Mouse (Mus musculus) heart, adult 2 months (tissue): ENCODE measurements around the gene Nrp2. TPM values are rescaled to one million over a fixed set of nuclear protein-coding genes. Genes with fewer than 3 reads are reported as not detected.

Experiments
- DNase-seq, 2 experiments: peaks; one replicate each; pipeline ENCODE4 v3.0.0; 2021
- H3K27ac ChIP-seq: fragments of 200-600 bp; 2 replicates; pipeline ENCODE4 v1.8.1; 2022
- H3K27me3 ChIP-seq: fragments of 200-500 bp; 2 replicates; pipeline ENCODE4 v1.6.1; 2012; ENCODE audit warnings: mild to moderate bottlenecking, low read length, inconsistent platforms, mixed read lengths; ENCODE audit not compliant: control insufficient read depth, insufficient read depth
- H3K36me3 ChIP-seq: fragments of 200-500 bp; 2 replicates; pipeline ENCODE4 v1.6.1; 2012; ENCODE audit warnings: low read length, inconsistent platforms; ENCODE audit not compliant: control insufficient read depth, insufficient read depth
- H3K4me1 ChIP-seq: fragments of 200-500 bp; 2 replicates; pipeline ENCODE4 v1.6.1; 2011; ENCODE audit warnings: low read length; ENCODE audit not compliant: control insufficient read depth, insufficient read depth
- H3K4me3 ChIP-seq: fragments of 200-600 bp; 2 replicates; pipeline ENCODE4 v1.8.1; 2022
- H3K79me2 ChIP-seq: fragments of 200-500 bp; replicated peaks from 2 replicates; pipeline ENCODE4 v1.6.1; 2012; ENCODE audit warnings: mild to moderate bottlenecking, inconsistent platforms, low read length, moderate library complexity, mixed read lengths; ENCODE audit not compliant: control insufficient read depth, insufficient read depth
- H3K9ac ChIP-seq: fragments of 200-500 bp; 2 replicates; pipeline ENCODE4 v1.6.1; 2012; ENCODE audit warnings: low read depth, mild to moderate bottlenecking, control low read depth, inconsistent platforms, low read length, mixed read lengths
- CTCF ChIP-seq: fragments of 200-600 bp; IDR thresholded peaks from 2 replicates; pipeline ENCODE4 v1.8.1; 2022; ENCODE audit warnings: antibody characterized with exemption, mild to moderate bottlenecking, moderate library complexity
- EP300 ChIP-seq: fragments of 200-500 bp; IDR thresholded peaks from 2 replicates; pipeline ENCODE4 v1.6.1; 2011; ENCODE audit warnings: low read depth, low read length, control low read depth; ENCODE audit not compliant: insufficient read depth
- POLR2A ChIP-seq: fragments of 200-500 bp; IDR thresholded peaks from 2 replicates; pipeline ENCODE4 v1.6.1; 2011; ENCODE audit warnings: mild to moderate bottlenecking, low read depth, low read length, control low read depth; ENCODE audit not compliant: insufficient read depth
- WGBS: fragments of 180-500 bp; shearing (Covaris S2); methylation state at CpG from one replicate; pipeline ENCODE4 v1.1.7; 2018; 5-methylcytosine and 5-hydroxymethylcytosine counted together
- intact Hi-C: fragments of 180-260 bp; cut with DNase I; formaldehyde crosslinking; loops from one replicate; pipeline ENCODE4 v1.15.1; 2025
- polyA plus RNA-seq: library from polyadenylated mRNA; depleted of rRNA; stranded (reverse); fragments of >200 nt; gene quantifications from 2 replicates; pipeline ENCODE4 v1.2.3, GENCODE M21; 2012
- total RNA-seq, 2 experiments: library from RNA; stranded (reverse); gene quantifications; 2 replicates each; pipeline ENCODE4 v1.2.3; 2021

Nrp2 gene
- total and polyA plus RNA-seq, 3 experiments = 15.6 to 29.6 (median 20.7) TPM

DNA sequence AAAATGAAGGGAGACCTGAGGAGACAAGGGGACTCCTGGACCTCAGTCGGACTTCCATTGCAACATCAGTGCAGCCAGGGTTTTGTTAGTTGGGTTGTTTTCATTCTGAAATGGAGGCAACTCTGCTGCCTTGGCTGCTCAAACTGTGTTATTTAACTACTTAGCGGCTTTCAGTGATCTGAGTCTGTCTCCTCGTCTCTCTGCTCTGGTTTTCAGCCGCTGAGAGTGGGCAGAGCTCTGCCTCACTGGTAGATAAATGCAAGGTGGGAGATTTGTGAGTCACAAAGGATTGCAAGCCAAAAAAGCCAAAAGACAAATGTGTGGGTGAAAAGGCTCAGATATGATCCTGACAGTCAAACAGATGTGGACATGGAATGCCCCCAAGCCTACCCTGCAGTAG lies 105.3 kb downstream of the Nrp2 start:
- Histone ChIP-seq H3K36me3 (no peaks in the 10 kb centered on the region), H3K9ac (no peak overlapping the region), H3K27ac (no peak overlapping the region), H3K4me1 (no peaks in the 10 kb centered on the region; the same call in 1 of the 2 replicates), H3K79me2 (no peaks in the 10 kb centered on the region), H3K4me3 (no peak overlapping the region), H3K27me3 (no peaks in the 10 kb centered on the region)
- intact Hi-C loops = no loop called here
- DNase-seq = no peak
- WGBS = 84% methylated on average over 4 of the region's 4 CpGs
- no peak for TF ChIP-seq EP300
- no peak for TF ChIP-seq POLR2A

DNA sequence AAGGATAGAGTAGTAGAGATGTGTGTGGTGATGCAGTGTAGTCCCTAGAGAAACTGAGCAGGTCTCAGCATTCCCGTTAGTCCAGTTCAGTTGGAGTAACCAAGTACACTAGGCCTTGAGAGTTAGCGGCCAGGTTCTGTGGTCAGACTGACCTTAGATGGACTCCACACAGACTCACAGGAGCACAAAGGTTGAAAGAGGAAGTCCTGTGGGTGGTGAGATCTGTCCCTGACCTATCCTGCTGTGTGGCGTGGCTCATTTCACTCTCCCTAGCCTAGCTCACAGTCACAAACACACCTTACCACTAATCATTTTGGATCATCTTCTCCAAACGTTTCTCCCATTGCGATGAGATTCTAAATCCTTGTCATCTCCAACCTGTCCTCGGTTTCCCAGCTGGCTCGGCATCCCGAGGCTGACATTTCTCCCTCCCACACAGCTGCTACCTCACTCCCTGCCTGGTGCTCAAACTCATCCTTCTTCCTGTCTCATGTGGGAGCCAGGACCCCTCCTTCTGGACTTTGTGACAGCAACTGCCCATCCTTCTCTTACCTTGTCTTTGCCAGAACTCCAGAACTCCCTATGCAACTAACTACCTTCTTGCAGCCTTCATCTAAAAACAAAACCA lies 106.6 kb downstream of the Nrp2 start:
- no peaks in the 10 kb centered on the region; the same call in 1 of the 2 replicates for H3K4me1 ChIP-seq
- no peak overlapping the region for H3K27ac ChIP-seq
- no peaks in the 10 kb centered on the region for H3K79me2 ChIP-seq
- H3K36me3 ChIP-seq = no peaks in the 10 kb centered on the region
- intact Hi-C loops = no loop called here
- H3K4me3 ChIP-seq = no peak overlapping the region
- WGBS = 83% methylated on average over 8 of the region's 8 CpGs
- no peak for TF ChIP-seq EP300
- DNase-seq = no peak
- no peaks in the 10 kb centered on the region for H3K27me3 ChIP-seq
- no peak overlapping the region for H3K9ac ChIP-seq

DNA sequence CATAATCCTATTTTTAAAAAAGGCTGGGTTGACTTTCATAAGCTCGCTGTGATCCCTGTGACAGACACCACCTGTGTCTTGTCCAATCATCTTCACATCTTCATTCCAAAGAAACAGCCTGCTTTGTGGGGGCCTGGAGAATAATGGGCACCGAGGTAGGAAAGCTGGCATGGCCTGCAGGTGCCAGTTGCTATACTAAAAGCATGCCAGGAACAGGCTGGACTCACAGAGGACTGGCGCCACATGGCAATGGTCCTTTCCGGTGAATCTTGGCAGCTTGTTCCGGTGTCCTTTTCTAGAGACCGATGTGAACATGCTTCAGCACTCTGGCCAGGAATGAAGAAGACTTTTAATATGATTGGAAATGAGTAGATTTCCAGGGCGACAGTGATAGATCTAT lies 108.1 kb downstream of the Nrp2 start:
- no peaks in the 10 kb centered on the region for H3K79me2 ChIP-seq
- intact Hi-C loops = no loop called here
- DNase-seq = no peak
- no peak overlapping the region for H3K27ac ChIP-seq
- H3K27me3 ChIP-seq = no peaks in the 10 kb centered on the region
- no peaks in the 10 kb centered on the region for H3K36me3 ChIP-seq
- TF ChIP-seq CTCF = no peak
- TF ChIP-seq POLR2A = no peak
- TF ChIP-seq EP300 = no peak
- 89% methylated on average over 7 of the region's 7 CpGs for WGBS
- H3K4me3 ChIP-seq = no peak overlapping the region
- H3K9ac ChIP-seq = no peak overlapping the region
- H3K4me1 ChIP-seq = no peaks in the 10 kb centered on the region; the same call in 1 of the 2 replicates

DNA sequence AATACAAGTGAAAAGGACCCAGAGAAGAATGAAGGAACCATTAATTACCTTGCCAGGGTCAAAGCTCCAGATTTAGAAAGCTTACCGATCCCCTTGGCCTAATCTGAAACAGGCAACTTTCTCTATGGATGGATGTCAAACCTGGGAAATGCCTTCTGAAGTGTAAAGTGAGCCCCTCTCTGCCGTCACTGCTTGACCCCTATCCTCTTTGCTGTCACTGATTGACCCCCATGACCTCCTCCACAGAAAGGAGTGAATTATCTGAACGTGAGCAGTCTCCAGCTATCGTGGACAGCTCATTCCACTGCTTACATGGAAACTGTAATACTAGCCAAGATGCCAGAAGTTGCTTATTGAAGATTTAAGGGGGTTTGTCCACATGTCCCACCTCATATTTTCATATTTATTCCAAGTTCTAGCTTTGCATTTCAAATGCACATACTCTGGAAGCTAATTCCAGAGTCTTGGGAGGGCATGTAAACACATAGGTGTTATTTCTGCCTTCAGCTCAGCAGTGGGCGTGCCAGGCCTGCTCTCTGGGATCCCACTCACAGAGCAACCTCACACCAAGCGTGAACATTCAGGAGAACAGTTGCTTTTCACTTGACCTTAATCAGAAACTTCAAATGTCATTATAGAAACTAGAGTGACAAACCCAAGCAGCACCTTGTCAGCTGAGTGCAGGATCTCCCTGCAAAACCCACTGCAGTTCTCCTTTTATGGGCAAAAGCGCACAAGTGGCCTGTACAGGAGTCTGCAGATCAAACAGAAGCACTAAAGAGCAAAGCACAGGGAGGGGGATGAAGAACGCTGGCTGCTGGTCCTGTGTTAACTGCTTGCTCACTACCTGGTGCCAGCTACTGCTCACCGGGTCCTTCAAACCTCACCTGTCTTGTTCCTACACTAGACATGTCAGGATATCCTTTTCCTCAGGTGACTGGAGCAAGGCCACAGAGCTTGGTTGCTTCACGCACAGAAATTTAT lies 109.9 kb downstream of the Nrp2 start:
- Histone ChIP-seq H3K36me3 (no peaks in the 10 kb centered on the region), H3K79me2 (no peaks in the 10 kb centered on the region), H3K9ac (no peak overlapping the region), H3K4me1 (no peaks in the 10 kb centered on the region; the same call in 1 of the 2 replicates), H3K27me3 (no peaks in the 10 kb centered on the region), H3K27ac (no peak overlapping the region), H3K4me3 (no peak overlapping the region)
- DNase-seq = no peak
- TF ChIP-seq CTCF (no peak), POLR2A (no peak), EP300 (no peak)
- intact Hi-C loops = no loop called here
- 76% methylated on average over 10 of the region's 10 CpGs for WGBS

DNA sequence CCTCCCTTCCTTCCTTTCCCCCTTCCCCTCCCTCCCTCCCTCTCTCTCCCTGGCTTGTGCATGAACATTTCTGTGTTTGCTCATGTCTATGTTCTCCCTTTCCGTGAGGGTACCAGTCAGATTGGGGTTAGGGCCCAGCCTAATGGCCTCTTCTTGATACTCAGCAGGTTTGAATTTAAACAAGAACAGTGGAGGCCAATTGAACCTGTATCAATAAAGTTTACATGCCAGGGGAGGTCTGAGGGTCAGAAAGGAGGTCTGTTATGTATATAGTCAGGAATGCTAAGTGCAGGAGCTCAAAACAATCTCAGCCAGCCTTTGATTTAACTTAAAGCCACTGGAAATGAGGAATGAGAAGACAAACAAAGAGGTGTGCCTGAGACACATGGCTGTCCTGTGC lies 110.9 kb downstream of the Nrp2 start:
- Histone ChIP-seq H3K36me3 (no peaks in the 10 kb centered on the region), H3K4me1 (no peaks in the 10 kb centered on the region), H3K4me3 (no peak overlapping the region), H3K9ac (no peak overlapping the region), H3K79me2 (no peaks in the 10 kb centered on the region), H3K27ac (no peak overlapping the region), H3K27me3 (no peaks in the 10 kb centered on the region)
- TF ChIP-seq CTCF (no peak), EP300 (no peak), POLR2A (no peak)
- intact Hi-C loops = no loop called here
- DNase-seq = no peak
- 81% methylated on average over 1 of the region's 1 CpGs for WGBS

DNA sequence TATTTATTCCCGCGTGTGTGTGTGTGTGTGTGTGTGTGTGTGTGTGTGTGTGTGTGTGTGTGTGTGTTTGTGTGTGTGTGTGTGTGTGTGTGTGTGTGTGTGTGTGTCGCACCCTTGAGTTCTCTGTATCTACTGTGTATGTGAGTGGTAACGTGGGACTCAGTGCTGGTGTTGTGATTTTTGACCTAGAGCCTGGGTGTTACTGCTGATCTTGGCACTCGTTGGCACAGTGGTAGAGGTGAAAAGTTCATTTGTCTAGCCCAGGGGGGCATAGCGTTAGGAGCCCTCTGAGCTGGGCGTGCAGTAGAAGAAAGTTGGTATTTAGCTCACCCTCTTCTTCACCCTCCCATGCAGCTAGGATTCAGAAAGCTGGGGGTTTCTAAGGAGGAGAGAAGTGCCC lies 114.5 kb downstream of the Nrp2 start:
- Histone ChIP-seq H3K27me3 (no peaks in the 10 kb centered on the region), H3K9ac (no peak overlapping the region), H3K27ac (no peak overlapping the region), H3K4me3 (no peak overlapping the region), H3K4me1 (0 out of 2 replicates have a peak, but pooled peaks cover 3% of the 10 kb centered on the region), H3K36me3 (no peaks in the 10 kb centered on the region), H3K79me2 (no peaks in the 10 kb centered on the region)
- no peak for DNase-seq
- TF ChIP-seq EP300 = no peak
- no peak for TF ChIP-seq POLR2A
- TF ChIP-seq CTCF = no peak
- 81% methylated on average over 7 of the region's 7 CpGs for WGBS
- intact Hi-C loops = no loop called here
